Comparison of ENCODE assay signal across 13 mouse cellular contexts in the genomic region with DNA sequence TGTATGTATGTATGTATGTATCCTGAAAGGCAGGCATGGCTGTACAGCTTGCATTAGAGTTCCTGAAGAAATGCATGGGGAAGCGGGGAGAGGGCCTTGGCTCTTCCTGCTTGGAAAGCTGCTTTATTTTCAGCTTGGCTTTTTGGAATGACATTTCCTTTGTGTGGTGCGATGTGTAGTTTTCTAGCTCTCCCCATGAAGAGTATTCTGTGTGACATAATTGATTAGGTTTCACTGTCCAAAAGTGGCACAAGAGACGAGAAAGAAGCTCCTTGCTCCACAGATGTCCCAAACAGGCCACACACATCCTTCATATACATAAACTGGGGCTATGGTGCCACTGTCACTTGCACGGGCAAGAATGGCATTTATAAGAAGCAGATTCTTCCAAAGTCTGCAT.
DNase-seq lines count a peak whose midpoint lies in the region; ATAC-seq and TF ChIP-seq lines count a peak whose summit lies in the region.
"Had no signal": no experiment of that assay in that cellular context is flagged by ENCODE, and none has a peak within 500 bp of the region (broad histone marks: within the 10 kb centered on the region; RNA-seq: fewer than 3 reads in every experiment).

No protein-coding gene starts in this region.

- no peak overlapping the region for H3K4me3 ChIP-seq in forebrain, embryonic 10.5 days
- H3K4me3 ChIP-seq in forebrain, embryonic 11.5 days (ENCODE audit: low read depth, low read length): no peak overlapping the region
- H3K4me3 ChIP-seq in intestine, postnatal 0 days (ENCODE audit: low read depth, low read length): no peak overlapping the region
- no peak overlapping the region for H3K4me3 ChIP-seq in intestine, embryonic 15.5 days (replicated peaks)
- H3K4me3 ChIP-seq in forebrain, embryonic 12.5 days (replicated peaks): no peak overlapping the region
- H3K4me3 ChIP-seq in midbrain, embryonic 13.5 days (replicated peaks): no peak overlapping the region
- H3K4me3 ChIP-seq: megakaryocyte, embryonic 14.5 days had no signal

- ATAC-seq in forebrain, embryonic 11.5 days (replicated peaks; ENCODE audit: low FRiP score): no peak
- no peak for ATAC-seq in intestine, postnatal 0 days
- ATAC-seq in intestine, embryonic 15.5 days: no peak
- no peak for ATAC-seq in forebrain, embryonic 12.5 days (ENCODE audit: low FRiP score)
- ATAC-seq in midbrain, embryonic 13.5 days: no peak

- H3K27ac ChIP-seq in forebrain, embryonic 10.5 days: peak overlapping the region; percentile 89; the same call in 1 of the 2 replicates
- no peak overlapping the region for H3K27ac ChIP-seq in forebrain, embryonic 11.5 days (ENCODE audit: low read depth, low read length)
- H3K27ac ChIP-seq in intestine, postnatal 0 days (ENCODE audit: low read depth, low read length): no peak overlapping the region
- no peak overlapping the region for H3K27ac ChIP-seq in intestine, embryonic 15.5 days
- H3K27ac ChIP-seq in forebrain, embryonic 12.5 days: no peak overlapping the region
- no peak overlapping the region for H3K27ac ChIP-seq in midbrain, embryonic 13.5 days

- no peak overlapping the region for H3K4me2 ChIP-seq in forebrain, embryonic 11.5 days (ENCODE audit: low read depth, low read length, severe bottlenecking)
- peak overlapping the region; percentile 57; the same call in 1 of the 2 replicates for H3K4me2 ChIP-seq in intestine, postnatal 0 days (replicated peaks; ENCODE audit: low read depth)
- H3K4me2 ChIP-seq in intestine, embryonic 15.5 days (replicated peaks): no peak overlapping the region; the same call in 1 of the 2 replicates
- H3K4me2 ChIP-seq in forebrain, embryonic 12.5 days: peak overlapping the region; percentile 52
- peak overlapping the region; percentile 51 for H3K4me2 ChIP-seq in midbrain, embryonic 13.5 days (replicated peaks)
- H3K4me2 ChIP-seq: liver, embryonic 11.5 days had no signal

- no peaks in the 10 kb centered on the region for H3K27me3 ChIP-seq in forebrain, embryonic 10.5 days (ENCODE audit: poor library complexity, severe bottlenecking)
- no peaks in the 10 kb centered on the region for H3K27me3 ChIP-seq in forebrain, embryonic 11.5 days (ENCODE audit: control insufficient read depth, insufficient read depth, low read length)
- H3K27me3 ChIP-seq in intestine, postnatal 0 days (replicated peaks; ENCODE audit: control insufficient read depth, insufficient read depth, low read length): no peaks in the 10 kb centered on the region
- no peaks in the 10 kb centered on the region for H3K27me3 ChIP-seq in intestine, embryonic 15.5 days (replicated peaks)
- H3K27me3 ChIP-seq in forebrain, embryonic 12.5 days: no peaks in the 10 kb centered on the region
- H3K27me3 ChIP-seq in midbrain, embryonic 13.5 days: 0 out of 2 replicates have a peak, but pooled peaks cover 2% of the 10 kb centered on the region

- DNase-seq in forebrain, embryonic 10.5 days (ENCODE audit: extremely low spot score, low spot score): no peak
- no peak for DNase-seq in forebrain, embryonic 11.5 days (ENCODE audit: low spot score)
- DNase-seq in thymus, postnatal 0 days (ENCODE audit: low spot score): no peak
- DNase-seq in Muller cell, postnatal 12 days (ENCODE audit: inconsistent ontology term): no peak
- DNase-seq: kidney, adult 11 months; thymus, postnatal 4 days had no signal

- H3K9me3 ChIP-seq in forebrain, embryonic 10.5 days: no peaks in the 10 kb centered on the region
- H3K9me3 ChIP-seq in forebrain, embryonic 11.5 days (ENCODE audit: control insufficient read depth, low read length): no peaks in the 10 kb centered on the region
- no peaks in the 10 kb centered on the region for H3K9me3 ChIP-seq in intestine, postnatal 0 days (ENCODE audit: control insufficient read depth)
- H3K9me3 ChIP-seq in intestine, embryonic 15.5 days: no peaks in the 10 kb centered on the region
- no peaks in the 10 kb centered on the region for H3K9me3 ChIP-seq in forebrain, embryonic 12.5 days
- no peaks in the 10 kb centered on the region for H3K9me3 ChIP-seq in midbrain, embryonic 13.5 days
- H3K9me3 ChIP-seq: megakaryocyte, embryonic 14.5 days had no signal

- no peak for TF ChIP-seq CTCF in intestine, postnatal 0 days (IDR thresholded peaks at IDR 0.05; ENCODE audit: low read depth)

- H3K4me1 ChIP-seq in forebrain, embryonic 10.5 days: peaks cover 70% of the 10 kb centered on the region
- peaks cover 13% of the 10 kb centered on the region; the same call in 1 of the 2 replicates for H3K4me1 ChIP-seq in forebrain, embryonic 11.5 days (replicated peaks; ENCODE audit: control insufficient read depth, insufficient read depth, low read length)
- no peaks in the 10 kb centered on the region for H3K4me1 ChIP-seq in intestine, postnatal 0 days (replicated peaks; ENCODE audit: control insufficient read depth, insufficient read depth, low read length)
- H3K4me1 ChIP-seq in intestine, embryonic 15.5 days (replicated peaks): 0 out of 2 replicates have a peak, but pooled peaks cover 6% of the 10 kb centered on the region
- peaks cover 40% of the 10 kb centered on the region for H3K4me1 ChIP-seq in forebrain, embryonic 12.5 days
- peaks cover 32% of the 10 kb centered on the region for H3K4me1 ChIP-seq in midbrain, embryonic 13.5 days (replicated peaks)

- no peak overlapping the region for H3K9ac ChIP-seq in forebrain, embryonic 11.5 days (ENCODE audit: low read length)
- no peak overlapping the region for H3K9ac ChIP-seq in intestine, postnatal 0 days (ENCODE audit: low read depth, low read length)
- H3K9ac ChIP-seq in intestine, embryonic 15.5 days: no peak overlapping the region
- H3K9ac ChIP-seq in forebrain, embryonic 12.5 days: peak overlapping the region; percentile 30
- H3K9ac ChIP-seq in midbrain, embryonic 13.5 days (replicated peaks): no peak overlapping the region

- no peaks in the 10 kb centered on the region for H3K36me3 ChIP-seq in forebrain, embryonic 10.5 days (replicated peaks)
- H3K36me3 ChIP-seq in forebrain, embryonic 11.5 days (ENCODE audit: control insufficient read depth, insufficient read depth, low read length): no peaks in the 10 kb centered on the region
- no peaks in the 10 kb centered on the region for H3K36me3 ChIP-seq in intestine, postnatal 0 days (ENCODE audit: control insufficient read depth, insufficient read depth)
- H3K36me3 ChIP-seq in intestine, embryonic 15.5 days: no peaks in the 10 kb centered on the region
- H3K36me3 ChIP-seq in forebrain, embryonic 12.5 days (replicated peaks): no peaks in the 10 kb centered on the region
- H3K36me3 ChIP-seq in midbrain, embryonic 13.5 days: no peaks in the 10 kb centered on the region
- H3K36me3 ChIP-seq: G1E had no signal

- 82% methylated on average over 4 of the region's 4 CpGs for WGBS in forebrain, embryonic 10.5 days
- 80% methylated on average over 4 of the region's 4 CpGs for WGBS in forebrain, embryonic 11.5 days
- 79% methylated on average over 4 of the region's 4 CpGs for WGBS in intestine, postnatal 0 days
- 77% methylated on average over 4 of the region's 4 CpGs for WGBS in intestine, embryonic 15.5 days
- 63% methylated on average over 4 of the region's 4 CpGs for WGBS in forebrain, embryonic 12.5 days
- 69% methylated on average over 4 of the region's 4 CpGs for WGBS in midbrain, embryonic 13.5 days

Comparison
In these comparisons a context has a peak if more than half of its experiments do, and no peak if none do; other contexts are left out.
1. H3K4me2 ChIP-seq: peak in intestine, postnatal 0 days (single experiment), forebrain, embryonic 12.5 days (single experiment) and midbrain, embryonic 13.5 days (single experiment); none in forebrain, embryonic 11.5 days (single experiment) and intestine, embryonic 15.5 days (single experiment).